ENCODE assay signal across 10 mouse cellular contexts in genomic region chr7:107747954-107748353, GRCm38 (mm10). TPM values are rescaled to one million over a fixed set of nuclear protein-coding genes. Genes with fewer than 3 reads are reported as not detected.
A peak's percentile ranks its signal among the peaks of the same experiment; 100 is the strongest.
DNase-seq lines count a peak whose midpoint lies in the region; ATAC-seq lines count a peak whose summit lies in the region.
"Had no signal": no experiment of that assay in that cellular context is flagged by ENCODE, and none has a peak within 500 bp of the region (broad histone marks: within the 10 kb centered on the region; RNA-seq: fewer than 3 reads in every experiment).

No protein-coding gene starts in this region.

- no peaks in the 10 kb centered on the region for H3K36me3 ChIP-seq in hindbrain, embryonic 14.5 days (replicated peaks; ENCODE audit: control insufficient read depth, insufficient read depth)
- H3K36me3 ChIP-seq in limb, embryonic 10.5 days, result peaks cover 45% of the 10 kb centered on the region
- no peaks in the 10 kb centered on the region for H3K36me3 ChIP-seq in neural tube, embryonic 11.5 days (ENCODE audit: control insufficient read depth, insufficient read depth, low read length)

- no peak overlapping the region for H3K27ac ChIP-seq in hindbrain, embryonic 14.5 days
- H3K27ac ChIP-seq in limb, embryonic 10.5 days, result no peak overlapping the region
- no peak overlapping the region for H3K27ac ChIP-seq in neural tube, embryonic 11.5 days (ENCODE audit: low read depth, low read length)
- H3K27ac ChIP-seq: embryonic facial prominence, embryonic 15.5 days; lung, embryonic 15.5 days had no signal

- H3K9ac ChIP-seq in hindbrain, embryonic 14.5 days, result no peak overlapping the region
- H3K9ac ChIP-seq in neural tube, embryonic 11.5 days (ENCODE audit: low read length), result no peak overlapping the region
- H3K9ac ChIP-seq: embryonic facial prominence, embryonic 15.5 days; lung, embryonic 15.5 days had no signal

- H3K4me1 ChIP-seq in hindbrain, embryonic 14.5 days (replicated peaks; ENCODE audit: control insufficient read depth, insufficient read depth, low read length), result no peaks in the 10 kb centered on the region
- H3K4me1 ChIP-seq in limb, embryonic 10.5 days, result no peaks in the 10 kb centered on the region
- no peaks in the 10 kb centered on the region for H3K4me1 ChIP-seq in neural tube, embryonic 11.5 days (ENCODE audit: control insufficient read depth, insufficient read depth, low read length)
- H3K4me1 ChIP-seq: embryonic facial prominence, embryonic 15.5 days; lung, embryonic 15.5 days had no signal

- 17% methylated on average over 2 of the region's 2 CpGs for WGBS in hindbrain, embryonic 14.5 days
- 20% methylated on average over 2 of the region's 2 CpGs for WGBS in limb, embryonic 10.5 days
- WGBS in neural tube, embryonic 11.5 days, result 29% methylated on average over 2 of the region's 2 CpGs

- ATAC-seq in activated CD4-positive, CD25-positive, alpha-beta regulatory T cell, adult 4 months, result peak; percentile 73
- no peak for ATAC-seq in hindbrain, embryonic 14.5 days (ENCODE audit: low FRiP score)
- ATAC-seq in neural tube, embryonic 11.5 days (ENCODE audit: insufficient read depth, low FRiP score, low TSS enrichment), result no peak

- H3K27me3 ChIP-seq in hindbrain, embryonic 14.5 days (ENCODE audit: control insufficient read depth, insufficient read depth, low read length), result no peaks in the 10 kb centered on the region
- H3K27me3 ChIP-seq in limb, embryonic 10.5 days (ENCODE audit: low read depth, poor library complexity, severe bottlenecking), result no peaks in the 10 kb centered on the region
- no peaks in the 10 kb centered on the region for H3K27me3 ChIP-seq in neural tube, embryonic 11.5 days (ENCODE audit: control insufficient read depth, insufficient read depth, low read length)
- H3K27me3 ChIP-seq: embryonic facial prominence, embryonic 15.5 days; lung, embryonic 15.5 days had no signal

- H3K9me3 ChIP-seq in hindbrain, embryonic 14.5 days (ENCODE audit: control insufficient read depth, low read length), result no peaks in the 10 kb centered on the region
- no peaks in the 10 kb centered on the region for H3K9me3 ChIP-seq in limb, embryonic 10.5 days (replicated peaks)
- H3K9me3 ChIP-seq in neural tube, embryonic 11.5 days (ENCODE audit: control insufficient read depth, low read length), result no peaks in the 10 kb centered on the region
- H3K9me3 ChIP-seq: embryonic facial prominence, embryonic 15.5 days; lung, embryonic 15.5 days had no signal

- H3K4me3 ChIP-seq in hindbrain, embryonic 14.5 days (replicated peaks; ENCODE audit: low read length), result no peak overlapping the region
- H3K4me3 ChIP-seq in limb, embryonic 10.5 days, result no peak overlapping the region
- H3K4me3 ChIP-seq in neural tube, embryonic 11.5 days (ENCODE audit: low read depth, low read length), result no peak overlapping the region
- H3K4me3 ChIP-seq: embryonic facial prominence, embryonic 15.5 days; lung, embryonic 15.5 days had no signal

- DNase-seq in left cerebral cortex, adult 11 months (ENCODE audit: low spot score), result peak; percentile 21
- no peak for DNase-seq in left cerebral cortex, adult 8-10 months (ENCODE audit: low spot score in 2 of 2)
- DNase-seq in cerebellum, postnatal 4 days (ENCODE audit: low spot score in 2 of 2), result peak; percentile 45 to 57
- DNase-seq in hindbrain, embryonic 14.5 days (ENCODE audit: low spot score), result peak; percentile 63
- peak; percentile 83 for DNase-seq in limb, embryonic 10.5 days (ENCODE audit: low spot score)
- DNase-seq in neural tube, embryonic 11.5 days (ENCODE audit: low spot score), result peak; percentile 62
- DNase-seq in thymus, postnatal 25 days, result peak; percentile 68

- no peak overlapping the region for H3K4me2 ChIP-seq in hindbrain, embryonic 14.5 days (replicated peaks)
- no peak overlapping the region for H3K4me2 ChIP-seq in neural tube, embryonic 11.5 days (ENCODE audit: low read depth)
- H3K4me2 ChIP-seq: embryonic facial prominence, embryonic 15.5 days; lung, embryonic 15.5 days had no signal

RNA-seq across cellular contexts. Expression of gene Cyb5r2, which starts 9.9 kb away (rescaled TPM):
- total RNA-seq in left cerebral cortex, adult 8-10 months (2022), result under 1 TPM; 0.11 to 0.63 (median 0.40) TPM
- polyA plus RNA-seq in activated CD4-positive, CD25-positive, alpha-beta regulatory T cell, adult 4 months (2017; shearing (Covaris generic)), result not detected
- polyA plus RNA-seq in hindbrain, embryonic 14.5 days (2014; fragmentation: Nextera tagmentation; extraction: Ambion mirVana), result 0.11 and 0.12 TPM in 2 replicates
- 0.23 and 0.30 TPM in 2 replicates for polyA plus RNA-seq in limb, embryonic 10.5 days (2016; fragmentation: Nextera tagmentation; extraction: Ambion mirVana)
- 0.28 TPM in 1 of 2 replicates, not detected in the other for polyA plus RNA-seq in neural tube, embryonic 11.5 days (2014; fragmentation: Nextera tagmentation; extraction: Ambion mirVana)

RNA-seq across cellular contexts. Expression of gene Ovch2, which starts 53.1 kb away (rescaled TPM):
- total RNA-seq in left cerebral cortex, adult 8-10 months (2022), result not detected
- polyA plus RNA-seq in activated CD4-positive, CD25-positive, alpha-beta regulatory T cell, adult 4 months (2017; shearing (Covaris generic)), result not detected
- not detected in 2 replicates for polyA plus RNA-seq in hindbrain, embryonic 14.5 days (2014; fragmentation: Nextera tagmentation; extraction: Ambion mirVana)
- not detected in 2 replicates for polyA plus RNA-seq in limb, embryonic 10.5 days (2016; fragmentation: Nextera tagmentation; extraction: Ambion mirVana)
- not detected in 2 replicates for polyA plus RNA-seq in neural tube, embryonic 11.5 days (2014; fragmentation: Nextera tagmentation; extraction: Ambion mirVana)
- polyA plus RNA-seq: embryonic facial prominence, embryonic 15.5 days; lung, embryonic 15.5 days had no signal

Comparison
In these comparisons a context has a peak if more than half of its experiments do, and no peak if none do; other contexts are left out.
1. DNase-seq: peak in left cerebral cortex, adult 11 months (single experiment), cerebellum, postnatal 4 days (2 of 2), hindbrain, embryonic 14.5 days (single experiment), limb, embryonic 10.5 days (single experiment), neural tube, embryonic 11.5 days (single experiment) and thymus, postnatal 25 days (single experiment); none in left cerebral cortex, adult 8-10 months (0 of 2).